Mouse (Mus musculus) heart, embryonic 13.5 days (tissue): ENCODE data around the gene Akt2. TPM values are rescaled to one million over a fixed set of nuclear protein-coding genes. Genes with fewer than 3 reads are reported as not detected.

ENCODE experiments used
- polyA plus RNA-seq: library from polyadenylated mRNA; unstranded; fragments of >200 nt; fragmentation: Nextera tagmentation; extraction: Ambion mirVana; gene quantifications from 2 replicates; pipeline ENCODE4 v1.2.1, GENCODE M21; 2015

Gene Akt2
- polyA plus RNA-seq, 1 experiment from 2014 or later = 73.4 TPM

Other genes starting within 250 kb of the Akt2 start
- 28.8 and 32.2 TPM in 2 replicates for gene Shkbp1, start 235.5 kb upstream of the Akt2 start, polyA plus RNA-seq
- gene Gm20479, start 234.1 kb upstream of the Akt2 start, polyA plus RNA-seq = 0.83 and 0.90 TPM in 2 replicates
- gene Sptbn4, start 143.9 kb upstream of the Akt2 start, polyA plus RNA-seq = 0.13 and 0.23 TPM in 2 replicates
- gene Blvrb, start 143.6 kb upstream of the Akt2 start, polyA plus RNA-seq = 84.7 and 89.0 TPM in 2 replicates
- gene Sertad3, start 117.8 kb upstream of the Akt2 start, polyA plus RNA-seq = 21.1 and 23.2 TPM in 2 replicates
- 32.3 and 37.1 TPM in 2 replicates for gene Sertad1, start 104.6 kb upstream of the Akt2 start, polyA plus RNA-seq
- gene Prx, start 92.2 kb upstream of the Akt2 start, polyA plus RNA-seq = 2.0 and 2.1 TPM in 2 replicates
- 0.20 and 0.36 TPM in 2 replicates for gene Hipk4, start 68.3 kb upstream of the Akt2 start, polyA plus RNA-seq
- 62.5 and 65.9 TPM in 2 replicates for gene Pld3, start 38.3 kb upstream of the Akt2 start, polyA plus RNA-seq
- 30.6 and 34.5 TPM in 2 replicates for gene 2310022A10Rik, start 38.3 kb upstream of the Akt2 start, polyA plus RNA-seq
- 0.25 TPM in 1 of 2 replicates, not detected in the other for gene Ttc9b, start 62.4 kb downstream of the Akt2 start, polyA plus RNA-seq
- 3.7 and 4.6 TPM in 2 replicates for gene Map3k10, start 83.0 kb downstream of the Akt2 start, polyA plus RNA-seq
- 1.5 and 2.9 TPM in 2 replicates for gene Zfp607b, start 97.8 kb downstream of the Akt2 start, polyA plus RNA-seq
- gene Zfp60, start 139.8 kb downstream of the Akt2 start, polyA plus RNA-seq = 19.5 and 20.1 TPM in 2 replicates
- 1.0 and 1.1 TPM in 2 replicates for gene Zfp626, start 215.6 kb downstream of the Akt2 start, polyA plus RNA-seq
- gene Zfp59, start 247.1 kb downstream of the Akt2 start, polyA plus RNA-seq = 4.5 and 5.6 TPM in 2 replicates